Mouse (Mus musculus) spleen, adult 2 months (tissue): ENCODE measurements around the gene Odf3b. TPM values are rescaled to one million over a fixed set of nuclear protein-coding genes. Genes with fewer than 3 reads are reported as not detected.

Source experiments
- DNase-seq, 2 experiments: peaks; one replicate each; pipeline versions ENCODE4 v3.0.0 to v3.0.0-alpha.2; 2012 to 2021; ENCODE audit warnings: low spot score in 2 of 2, low read depth in 1 of 2
- H3K27ac ChIP-seq: fragments of 200-500 bp; 2 replicates; pipeline ENCODE4 v1.5.1; 2012; ENCODE audit warnings: low read length, inconsistent platforms; ENCODE audit not compliant: insufficient read depth
- H3K27me3 ChIP-seq: fragments of 200-500 bp; 2 replicates; pipeline ENCODE4 v1.6.1; 2012; ENCODE audit warnings: mild to moderate bottlenecking, moderate library complexity, low read length, inconsistent platforms; ENCODE audit not compliant: control insufficient read depth, insufficient read depth
- H3K36me3 ChIP-seq: fragments of 200-500 bp; 2 replicates; pipeline ENCODE4 v1.6.1; 2012; ENCODE audit warnings: mild to moderate bottlenecking, low read length, inconsistent platforms; ENCODE audit not compliant: control insufficient read depth, insufficient read depth
- H3K4me1 ChIP-seq: fragments of 200-500 bp; 2 replicates; pipeline ENCODE4 v1.6.1; 2011; ENCODE audit warnings: inconsistent platforms; ENCODE audit not compliant: control insufficient read depth, insufficient read depth, insufficient read length
- H3K4me3 ChIP-seq: fragments of 200-500 bp; 2 replicates; pipeline ENCODE4 v1.5.1; 2011; ENCODE audit warnings: mild to moderate bottlenecking, inconsistent platforms; ENCODE audit not compliant: insufficient read depth, insufficient read length; ENCODE audit errors: extremely low read depth
- CTCF ChIP-seq: fragments of 200-500 bp; IDR thresholded peaks from 2 replicates; pipeline ENCODE4 v1.5.1; 2011; ENCODE audit warnings: mild to moderate bottlenecking, inconsistent platforms; ENCODE audit not compliant: insufficient read depth, insufficient read length, insufficient replicate concordance; ENCODE audit errors: extremely low read depth
- POLR2A ChIP-seq: fragments of 200-500 bp; IDR thresholded peaks from 2 replicates; pipeline ENCODE4 v1.6.1; 2011; ENCODE audit warnings: low read depth, low read length, inconsistent platforms
- WGBS: fragments of 180-500 bp; shearing (Covaris S2); methylation state at CpG from one replicate; pipeline ENCODE4 v1.1.7; 2018; 5-methylcytosine and 5-hydroxymethylcytosine counted together
- polyA plus RNA-seq: library from polyadenylated mRNA; depleted of rRNA; stranded (reverse); fragments of >200 nt; gene quantifications from 2 replicates; pipeline ENCODE4 v1.2.3, GENCODE M21; 2012

Odf3b gene
- polyA plus RNA-seq, 1 experiment = 1.6 TPM

GRCm38 (mm10) chr15:89376040-89376439, 3.0 kb downstream of the Odf3b start:
- H3K36me3 ChIP-seq = peaks cover 14% of the 10 kb centered on the region
- H3K4me1 ChIP-seq = peaks cover 11% of the 10 kb centered on the region
- no peak overlapping the region for H3K27ac ChIP-seq
- 87% methylated on average over 7 of the region's 7 CpGs for WGBS
- no peak overlapping the region for H3K4me3 ChIP-seq
- no peak for DNase-seq
- TF ChIP-seq POLR2A (no peak), CTCF (no peak)
- H3K27me3 ChIP-seq = peaks cover 9% of the 10 kb centered on the region

DNA sequence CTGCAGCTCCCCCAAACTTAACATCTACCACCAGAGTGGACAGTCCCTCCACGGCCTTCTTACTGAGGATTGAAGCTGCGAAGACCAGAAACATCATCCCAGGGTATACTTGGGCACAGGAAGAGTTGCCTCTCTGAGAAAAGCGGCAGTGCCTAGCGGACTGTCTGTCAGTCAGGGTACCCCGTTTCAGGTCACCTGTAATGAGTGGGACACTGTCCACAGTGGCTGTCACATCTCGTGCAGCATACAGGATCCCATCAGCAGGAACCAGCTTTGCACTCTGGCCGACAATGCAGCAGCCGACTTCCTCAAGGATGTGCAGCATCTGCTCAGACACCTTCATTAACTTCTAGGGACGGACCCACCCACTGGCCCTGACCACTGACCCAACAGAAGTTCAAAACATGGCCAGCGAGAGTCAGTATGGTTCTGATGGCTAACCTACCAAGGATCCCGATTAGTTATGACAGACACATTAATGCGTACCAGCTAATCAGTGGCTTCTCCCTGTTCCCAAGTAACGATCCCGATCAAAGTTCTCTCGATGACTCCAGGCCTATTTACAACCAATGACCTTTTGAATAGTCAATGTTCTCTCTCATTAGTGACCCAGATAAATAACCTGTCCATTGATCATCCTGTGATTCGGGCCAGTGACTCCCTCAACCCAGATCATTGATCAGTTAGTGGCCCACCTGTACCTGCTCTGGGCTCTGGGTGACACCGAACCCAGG, 4.1 kb downstream of the Odf3b start:
- Histone ChIP-seq H3K4me1 (peaks cover 11% of the 10 kb centered on the region), H3K4me3 (no peak overlapping the region), H3K27me3 (peaks cover 9% of the 10 kb centered on the region), H3K36me3 (peaks cover 24% of the 10 kb centered on the region), H3K27ac (no peak overlapping the region)
- no peak for DNase-seq
- TF ChIP-seq POLR2A (no peak), CTCF (no peak)
- WGBS = 94% methylated on average over 17 of the region's 17 CpGs

DNA sequence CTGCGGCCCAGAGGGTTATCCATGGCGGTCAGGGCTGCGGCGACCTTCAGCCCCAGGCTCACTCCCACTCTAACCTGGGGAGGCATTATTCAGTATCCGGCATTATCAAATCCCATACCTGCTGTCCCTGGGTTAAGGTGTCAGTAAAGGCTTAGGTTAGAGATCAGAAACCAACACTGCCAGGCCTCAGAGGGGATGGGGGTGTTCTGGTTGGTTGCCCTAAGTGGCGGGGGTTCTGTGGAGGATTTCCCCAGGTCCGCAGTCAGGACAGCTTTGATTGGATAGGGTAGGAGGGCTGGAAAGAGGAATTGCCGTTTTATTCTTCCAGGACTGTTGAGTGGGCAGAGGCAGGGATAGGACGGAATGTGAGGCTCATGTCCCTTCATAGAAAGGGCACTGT, 4.7 kb downstream of the Odf3b start:
- Histone ChIP-seq H3K36me3 (peaks cover 30% of the 10 kb centered on the region), H3K27me3 (peaks cover 9% of the 10 kb centered on the region), H3K4me1 (peaks cover 11% of the 10 kb centered on the region), H3K27ac (no peak overlapping the region), H3K4me3 (peak overlapping the region; percentile 73; the same call in 1 of the 2 replicates)
- no peak for DNase-seq
- TF ChIP-seq CTCF (no peak), POLR2A (no peak)
- 72% methylated on average over 9 of the region's 9 CpGs for WGBS

GRCm38 (mm10) chr15:89373762-89374248, 5.3 kb downstream of the Odf3b start, which contains the start of gene Sco2:
Gene Sco2, minus strand, starts transcription at chr15:89373846.
- Histone ChIP-seq H3K4me1 (peaks cover 9% of the 10 kb centered on the region; the same call in 1 of the 2 replicates), H3K27me3 (peaks cover 6% of the 10 kb centered on the region), H3K4me3 (peak within 1 kb of the TSS; percentile 73), H3K36me3 (peaks cover 33% of the 10 kb centered on the region), H3K27ac (peak within 1 kb of the TSS; percentile 96)
- peak; percentile 71 to 89 for DNase-seq
- TF ChIP-seq POLR2A (peak; percentile 60; the same call in 1 of the 2 replicates), CTCF (peak; percentile 84)
- under 1% methylated on average over 42 of the region's 42 CpGs for WGBS

DNA sequence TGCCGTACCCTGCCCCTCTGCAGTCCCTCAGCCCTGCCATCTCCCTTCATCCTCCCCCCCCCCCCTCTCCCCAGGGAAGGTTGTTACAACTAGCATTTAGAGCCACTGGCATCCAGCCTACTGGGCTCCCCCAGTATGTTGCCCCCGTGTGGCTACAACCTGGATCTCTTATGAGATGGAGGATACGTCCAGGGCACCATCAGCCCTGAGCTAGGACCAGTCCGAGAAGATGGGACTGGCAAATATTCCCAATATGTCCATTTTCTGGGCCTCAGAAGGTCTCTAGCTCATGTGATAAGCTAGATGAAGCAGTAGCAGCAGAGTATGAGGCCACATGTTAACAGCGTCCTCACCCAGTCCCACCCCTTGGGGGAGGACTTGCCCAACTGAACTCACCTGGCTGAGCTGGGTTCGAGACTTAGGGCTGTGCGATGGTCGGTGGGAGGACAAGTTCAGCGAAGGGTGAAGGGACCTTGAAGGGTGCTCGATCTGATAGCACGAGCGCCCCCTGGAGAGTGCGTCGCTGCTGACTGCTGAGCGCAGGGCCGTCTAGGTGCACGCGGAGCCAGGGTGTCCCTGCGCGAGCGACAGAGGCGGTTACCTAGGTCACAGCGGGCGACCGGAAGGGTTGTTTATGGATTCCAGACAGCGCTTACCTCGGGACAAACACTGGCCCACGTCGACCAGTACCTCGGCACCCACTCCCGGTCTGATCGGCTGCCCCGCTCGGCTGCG, 5.9 kb downstream of the Odf3b start:
- peak; percentile 72 for TF ChIP-seq CTCF
- no peak for TF ChIP-seq POLR2A
- WGBS = 2% methylated on average over 35 of the region's 35 CpGs
- DNase-seq = peak; percentile 78 to 84
- Histone ChIP-seq H3K36me3 (peaks cover 37% of the 10 kb centered on the region), H3K4me1 (peaks cover 8% of the 10 kb centered on the region; the same call in 1 of the 2 replicates), H3K27me3 (peaks cover under 1% of the 10 kb centered on the region; the same call in 1 of the 2 replicates), H3K27ac (peak overlapping the region; percentile 96), H3K4me3 (peak overlapping the region; percentile 73)

DNA sequence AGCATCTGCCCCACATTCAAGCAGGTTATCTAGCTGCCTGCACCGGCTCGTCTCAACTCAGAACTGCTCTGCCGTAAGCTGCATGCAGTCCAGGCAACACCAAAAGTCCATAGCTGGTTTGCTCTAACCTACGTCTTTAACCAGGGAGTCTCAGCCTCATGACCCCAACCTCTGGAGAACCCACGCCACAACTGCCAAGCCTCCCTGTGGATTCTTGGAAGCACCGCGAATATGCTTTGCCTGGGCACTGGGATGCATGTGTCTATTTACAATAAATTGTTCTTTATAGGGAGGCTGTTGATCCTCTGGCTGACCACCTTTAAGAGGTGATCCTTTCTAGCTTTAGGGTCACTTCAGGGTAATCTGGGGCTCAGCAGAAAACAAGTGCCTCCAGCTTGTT, 6.5 kb downstream of the Odf3b start:
- Histone ChIP-seq H3K27ac (no peak overlapping the region), H3K27me3 (no peaks in the 10 kb centered on the region), H3K4me3 (no peak overlapping the region), H3K36me3 (peaks cover 40% of the 10 kb centered on the region), H3K4me1 (peaks cover 8% of the 10 kb centered on the region; the same call in 1 of the 2 replicates)
- TF ChIP-seq POLR2A (no peak), CTCF (no peak)
- WGBS = 94% methylated on average over 7 of the region's 7 CpGs
- DNase-seq = no peak

- TF ChIP-seq POLR2A = no peak
- TF ChIP-seq CTCF = no peak
- H3K4me3 ChIP-seq = no peak overlapping the region
- H3K27me3 ChIP-seq = no peaks in the 10 kb centered on the region
- H3K4me1 ChIP-seq = peaks cover 8% of the 10 kb centered on the region; the same call in 1 of the 2 replicates
- WGBS = 86% methylated on average over 13 of the region's 13 CpGs
- DNase-seq = no peak
- no peak overlapping the region for H3K27ac ChIP-seq
- peaks cover 41% of the 10 kb centered on the region for H3K36me3 ChIP-seq
These were observed 7.0 kb downstream of the Odf3b start for GRCm38 (mm10) chr15:89372068-89372467.
